Mouse (Mus musculus): ENCODE measurements at regions not wholly inside any gene's neighbourhood (a gene's known extent, or its start where the extent isn't known, plus 50 kb on each side); places are given as distances from the start of the nearest gene placed in this dataset.
"Not testable (repeated sequence)": the region's sequence is repeated elsewhere in the genome, so short reads cannot be mapped to it uniquely, and the experiment has no call there.

GRCm38 (mm10) chr17:50407249-50407990 lies 101.8 kb upstream of the Plcl2 start:
- DNase-seq: no peak

DNA sequence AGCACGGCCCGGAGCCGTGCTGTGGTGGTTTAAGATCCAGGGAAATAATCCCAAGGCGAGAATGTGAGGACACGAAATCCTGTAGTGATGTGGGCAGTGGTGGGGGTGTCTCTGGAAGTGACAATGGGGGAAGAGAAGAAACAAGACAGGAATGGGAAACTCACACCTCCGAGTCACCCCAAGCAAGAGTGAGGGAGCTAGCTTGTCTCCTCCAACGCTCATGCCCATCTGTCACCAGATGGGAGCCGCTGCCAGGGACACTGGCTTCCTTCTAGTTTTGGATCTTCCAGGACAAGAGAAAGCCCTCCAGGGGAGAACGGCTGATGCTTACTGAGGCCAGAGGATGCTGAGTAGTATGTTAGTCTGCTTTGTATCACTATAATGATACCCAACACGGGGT lies 100.6 kb upstream of the Plcl2 start:
- no peak for DNase-seq

DNA sequence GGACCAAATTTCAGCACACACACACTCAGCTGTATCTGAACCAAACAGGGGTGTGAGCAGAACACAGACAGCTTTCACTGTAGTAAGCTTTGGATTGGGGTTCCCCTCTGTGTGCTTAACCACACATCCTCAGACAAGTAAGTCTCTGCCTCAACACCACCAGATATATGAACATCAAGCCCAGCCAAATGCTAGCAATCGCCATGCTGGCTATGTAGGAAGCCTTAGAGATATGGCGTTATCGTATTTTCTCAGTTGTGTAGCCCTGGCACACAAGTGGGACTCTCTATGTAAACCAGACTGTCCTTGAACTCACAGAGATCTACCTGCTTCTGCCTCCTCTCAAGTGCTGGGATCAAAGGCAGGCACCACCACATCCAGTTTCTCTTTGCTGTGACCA lies 99.9 kb upstream of the Plcl2 start:
- no peak for DNase-seq

- no peak for DNase-seq
These were observed 99.3 kb upstream of the Plcl2 start for GRCm38 (mm10) chr17:50409895-50410294.

- no peak for DNase-seq
These were observed 98.9 kb upstream of the Plcl2 start for GRCm38 (mm10) chr17:50410296-50410695.

- DNase-seq: no peak
These were observed 96.8 kb upstream of the Plcl2 start for GRCm38 (mm10) chr17:50412446-50412845.

GRCm38 (mm10) chr17:50413916-50414315 lies 95.3 kb upstream of the Plcl2 start:
- DNase-seq: no peak

DNA sequence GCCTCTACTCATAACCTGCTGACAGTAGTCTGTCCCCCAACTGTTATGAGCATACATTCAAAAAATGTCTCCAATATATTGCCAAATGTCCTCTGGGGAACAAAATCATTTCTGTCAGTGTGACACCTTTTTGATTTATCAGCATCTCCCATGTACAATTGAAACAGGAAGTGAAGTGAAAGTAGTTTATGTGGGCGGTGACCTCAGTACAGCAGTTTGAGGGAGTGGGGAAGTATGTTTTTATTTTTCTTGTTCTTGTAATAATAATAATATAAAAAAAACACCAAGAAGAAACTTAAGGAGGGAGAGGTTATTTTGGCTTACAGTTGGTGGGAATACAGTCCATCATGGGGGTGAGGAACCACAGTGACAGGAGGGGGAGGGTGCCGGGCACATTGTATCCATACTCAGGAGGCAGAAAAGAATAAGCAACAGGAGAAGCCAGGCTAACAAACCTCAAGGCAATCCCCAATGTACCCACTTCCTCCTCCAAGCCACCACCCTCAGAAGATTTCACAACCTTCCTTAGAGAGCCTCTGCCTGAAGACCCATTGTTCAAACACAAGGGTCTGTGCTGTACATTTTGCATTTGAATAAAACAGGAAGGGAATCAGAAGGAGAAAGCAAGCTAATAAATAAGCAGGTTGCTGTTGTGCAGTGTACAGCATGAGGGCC lies 93.7 kb upstream of the Plcl2 start:
- DNase-seq: no peak

DNA sequence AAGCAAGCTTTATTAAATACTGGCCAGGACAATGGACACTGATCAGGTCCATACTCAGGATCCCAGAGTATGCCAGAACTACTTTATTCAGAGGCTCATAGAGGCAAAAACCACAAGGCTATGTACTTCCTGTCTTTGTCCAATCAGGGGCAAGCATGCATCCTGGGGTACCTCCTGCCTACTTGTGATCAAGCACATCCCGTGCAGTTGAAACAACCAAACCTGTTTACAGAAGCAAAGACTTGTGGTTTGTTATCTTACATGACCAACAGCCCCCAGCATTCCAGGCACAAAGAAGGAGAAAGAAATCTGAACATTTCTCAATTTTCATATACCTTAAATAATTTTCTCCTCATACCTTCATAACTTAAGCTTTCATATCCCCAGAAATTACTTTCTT lies 93.1 kb upstream of the Plcl2 start:
- no peak for DNase-seq

DNA sequence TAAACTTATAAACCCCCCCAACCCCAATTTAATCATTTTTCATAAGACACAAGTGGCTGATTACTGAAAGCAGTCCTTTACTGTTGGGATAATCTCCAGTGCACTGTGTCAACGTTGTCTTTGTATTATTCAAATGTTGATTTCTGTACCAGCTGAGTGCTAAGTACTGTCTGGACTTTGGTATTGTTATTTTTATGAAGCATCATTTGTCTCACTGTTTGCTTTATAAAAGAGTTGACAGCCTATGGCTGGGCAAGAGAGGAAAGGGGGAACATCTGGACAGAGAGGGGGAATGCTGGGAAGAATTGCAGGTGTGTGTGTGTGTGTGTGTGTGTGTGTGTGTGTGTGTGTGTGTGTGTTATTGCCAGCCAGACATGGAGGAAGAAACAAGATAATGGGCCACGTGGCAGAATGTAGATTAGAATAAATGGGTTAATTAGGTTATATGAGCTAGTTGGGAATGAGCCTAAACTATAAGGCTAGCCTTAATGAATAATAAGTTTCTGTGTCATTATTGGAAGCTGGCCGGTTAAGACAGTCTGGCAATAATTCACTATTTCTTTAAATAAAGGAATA lies 92.6 kb upstream of the Plcl2 start:
- DNase-seq: no peak

- DNase-seq: no peak
These were observed 90.3 kb upstream of the Plcl2 start for GRCm38 (mm10) chr17:50418863-50419383.

- not testable (repeated sequence) for DNase-seq
These were observed 89.7 kb upstream of the Plcl2 start for GRCm38 (mm10) chr17:50419551-50419950.

GRCm38 (mm10) chr17:50419966-50420365 lies 89.2 kb upstream of the Plcl2 start:
- DNase-seq: peak; percentile 42

DNA sequence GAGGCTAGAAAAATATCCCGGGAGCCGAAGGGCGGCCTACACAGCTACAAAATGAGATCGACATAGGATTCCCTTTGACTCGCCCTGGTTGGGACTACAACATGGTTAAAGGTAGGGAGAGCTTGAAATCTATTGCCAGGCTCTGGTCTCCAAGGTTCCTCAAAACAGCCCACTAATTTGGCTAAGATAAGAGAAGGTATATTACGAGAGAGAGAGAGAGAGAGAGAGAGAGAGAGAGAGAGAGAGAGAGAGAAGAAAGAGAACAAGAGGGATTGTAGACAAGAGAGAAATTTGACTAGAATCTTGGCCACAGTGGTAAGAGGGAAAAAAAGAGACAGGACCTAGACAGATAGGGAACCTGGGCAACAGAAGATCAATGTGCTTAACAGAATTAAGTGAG lies 88.5 kb upstream of the Plcl2 start:
- no peak for DNase-seq

GRCm38 (mm10) chr17:50421476-50421875 lies 87.7 kb upstream of the Plcl2 start:
- no peak for DNase-seq

- no peak for DNase-seq
These were observed 84.1 kb upstream of the Plcl2 start for GRCm38 (mm10) chr17:50425110-50425509.

GRCm38 (mm10) chr17:50425531-50425930 lies 83.7 kb upstream of the Plcl2 start:
- no peak for DNase-seq

DNA sequence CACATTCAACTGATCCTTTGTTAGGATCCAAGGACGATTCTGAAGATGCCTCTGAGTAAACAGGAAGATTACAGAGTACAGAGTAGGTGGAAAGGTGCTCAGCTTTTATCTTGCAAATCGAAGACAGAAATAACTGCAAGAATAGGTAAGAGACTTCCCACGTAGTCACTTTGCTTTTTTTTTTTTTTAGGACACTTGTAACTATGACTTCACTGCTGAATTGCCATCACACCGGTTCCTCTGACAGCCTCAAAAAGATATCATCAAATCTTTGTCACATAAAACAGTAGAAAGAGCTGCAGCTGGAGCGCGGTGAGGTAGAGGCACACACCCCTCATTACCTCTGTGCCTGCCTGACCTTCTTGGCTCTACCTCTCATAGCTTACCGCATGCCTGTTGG lies 83.1 kb upstream of the Plcl2 start:
- DNase-seq: no peak

DNA sequence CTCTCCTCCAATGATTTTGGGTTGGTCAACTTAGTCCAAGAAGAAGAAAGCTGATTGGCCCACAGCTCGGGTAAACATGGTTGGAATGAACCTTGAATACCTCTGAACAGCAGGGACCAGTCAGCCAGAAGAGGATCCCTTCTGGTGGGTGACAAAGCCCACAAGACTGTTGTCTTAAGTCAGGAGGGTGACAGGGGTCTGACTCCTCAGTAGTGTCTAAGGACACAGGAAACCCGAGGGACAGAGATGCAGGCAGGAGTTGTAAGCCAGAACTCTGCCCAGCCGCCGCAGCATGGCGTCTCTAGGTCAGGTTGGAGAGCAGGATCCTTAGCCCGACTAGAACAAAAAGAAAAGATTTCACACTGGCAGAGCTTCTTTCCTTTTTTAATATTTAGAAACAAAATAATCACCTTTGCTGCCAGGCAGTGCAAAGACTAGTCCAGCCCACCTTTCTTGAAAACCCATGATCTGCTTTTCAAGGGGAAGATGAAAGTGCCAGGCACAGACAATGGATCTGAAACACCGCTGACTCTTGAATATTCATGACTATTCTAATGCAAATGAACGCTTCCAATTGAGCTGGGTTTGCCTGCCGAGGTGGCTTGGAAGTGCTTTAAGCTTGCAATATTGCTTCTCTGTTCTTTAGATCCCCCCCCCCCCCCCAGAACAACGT lies 81.7 kb upstream of the Plcl2 start:
- DNase-seq: no peak

DNA sequence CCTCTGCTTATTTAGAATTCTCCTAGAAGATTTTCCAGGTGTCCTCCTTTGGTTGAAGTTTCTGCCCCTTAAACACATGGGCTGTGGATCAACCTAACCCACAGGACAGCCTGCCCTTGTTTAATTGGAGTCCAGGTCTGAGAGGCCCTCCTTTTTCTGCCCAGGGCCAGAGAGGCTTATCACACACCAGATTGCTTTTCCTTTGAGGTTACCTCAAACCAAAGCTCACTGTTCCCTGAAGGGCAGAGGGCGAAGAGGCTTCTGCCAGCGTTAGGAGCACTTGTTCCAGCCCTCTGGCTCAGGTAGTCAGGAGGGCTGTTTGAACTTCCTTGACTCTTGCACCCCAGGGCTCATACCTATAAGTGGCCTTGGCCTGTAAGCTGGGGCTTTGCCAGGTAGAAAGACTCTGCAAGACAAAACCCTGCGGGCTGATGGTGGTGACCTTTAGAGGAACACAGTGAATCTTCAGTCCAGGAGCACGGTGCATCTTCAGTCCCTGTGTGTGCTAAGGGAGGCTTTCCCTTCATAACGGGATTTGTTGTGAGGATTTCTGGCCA lies 81.1 kb upstream of the Plcl2 start:
- no peak for DNase-seq

- no peak for DNase-seq
These were observed 76.6 kb upstream of the Plcl2 start for GRCm38 (mm10) chr17:50432559-50432958.

GRCm38 (mm10) chr17:50438960-50439359 lies 70.2 kb upstream of the Plcl2 start:
- DNase-seq: no peak

- no peak for DNase-seq
These were observed 69.8 kb upstream of the Plcl2 start for GRCm38 (mm10) chr17:50439365-50439764.

All from right cerebral cortex, postnatal 4 days (tissue).